Mouse (Mus musculus) ovary, adult 2 months (tissue): Measurements from ENCODE around the gene Gm28044. TPM values are rescaled to one million over a fixed set of nuclear protein-coding genes. Genes with fewer than 3 reads are reported as not detected.

Source experiments
- polyA plus RNA-seq: library from polyadenylated mRNA; depleted of rRNA; stranded (reverse); fragments of >200 nt; gene quantifications from 2 replicates; pipeline ENCODE4 v1.2.3, GENCODE M21; 2012; rRNA removed

Gm28044 gene
- not detected in 2 replicates for polyA plus RNA-seq

DNA sequence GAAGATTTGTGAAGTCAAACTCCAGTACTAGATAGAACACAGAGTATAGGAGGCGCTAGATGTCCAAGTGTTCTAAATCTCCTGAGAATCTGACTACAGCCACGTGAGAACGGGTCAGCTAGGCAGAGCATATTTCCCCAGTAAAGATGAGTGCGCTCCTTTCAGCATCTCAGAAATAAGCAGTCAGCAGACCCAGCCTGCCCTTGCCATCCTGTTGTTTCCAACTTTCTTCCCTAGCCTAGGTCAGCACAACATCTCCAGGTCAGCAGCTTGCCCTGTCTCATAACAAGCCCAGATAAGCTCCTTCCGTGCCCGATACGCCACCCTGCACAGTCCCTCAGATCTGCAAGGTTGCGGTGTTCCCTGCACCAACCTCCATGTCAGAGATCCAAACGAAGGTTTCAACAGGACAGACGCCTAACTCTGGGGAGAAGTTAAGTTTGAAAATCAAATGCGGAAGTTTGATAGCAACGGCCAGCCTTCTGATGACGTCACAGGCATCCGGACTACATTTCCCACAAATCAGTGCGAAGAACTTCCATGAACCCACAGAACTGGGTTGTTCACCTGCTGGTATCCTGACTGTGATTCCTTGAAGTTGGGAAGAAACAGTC is at the start of gene Gm28044, which contains the start of gene Zfp953:
Gene Gm28044 (minus strand): TSS at position 406 of the 614 bp plus-strand sequence.
Gene Zfp953 (minus strand): TSS at position 475 of the 614 bp plus-strand sequence.

GRCm38 (mm10) chr13:67399183-67399903 is 39.0 kb upstream of the Gm28044 start, which contains the start of gene Zfp429:
Gene Zfp429, minus strand, starts transcription at chr13:67399819.

DNA sequence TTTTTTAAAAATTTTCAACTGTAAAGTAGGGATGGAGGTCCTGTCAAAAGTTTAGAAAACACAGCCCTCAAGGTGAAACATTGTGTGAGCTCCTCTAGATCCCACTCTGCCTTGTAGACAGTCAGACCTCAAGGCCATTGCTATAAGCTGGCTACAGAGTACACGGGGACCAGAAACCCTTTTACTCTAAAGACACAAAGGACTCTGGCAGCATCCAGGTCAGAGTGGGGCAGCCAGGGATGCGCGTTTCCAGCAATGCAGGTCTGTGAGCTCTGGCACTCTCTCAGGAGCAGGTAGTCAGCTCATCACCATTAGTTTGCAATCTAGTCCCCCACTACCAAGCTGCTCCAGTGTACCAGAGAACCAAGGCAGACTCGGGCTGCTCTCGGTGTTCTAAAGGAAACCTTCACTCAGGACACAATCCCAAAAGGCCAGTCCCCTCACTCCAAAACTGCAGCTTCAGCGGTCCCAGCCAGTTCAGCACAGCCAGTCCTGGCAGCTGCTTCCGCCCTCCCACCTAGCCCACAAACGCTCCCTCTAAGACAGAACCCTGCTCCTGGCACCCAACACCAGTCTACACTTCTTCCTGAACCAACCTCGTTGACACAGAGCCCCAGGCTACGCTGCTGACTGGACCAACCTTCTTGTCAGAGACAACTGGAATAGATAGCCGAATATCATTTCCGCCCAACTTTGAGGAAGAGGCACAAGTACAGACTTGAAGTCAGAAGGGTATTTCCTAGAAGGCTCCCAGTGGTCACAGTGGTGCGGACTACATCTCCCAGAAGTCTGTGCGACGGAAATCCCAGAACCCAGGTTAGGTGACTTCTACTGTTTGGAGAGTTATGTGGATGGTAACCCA is 14.9 kb upstream of the Gm28044 start, which contains the start of the genes Gm28041 and Zfp456:
Gene Gm28041 (minus strand): TSS at position 684 of the 862 bp plus-strand sequence.
Gene Zfp456 (minus strand): TSS at position 761 of the 862 bp plus-strand sequence.

GRCm38 (mm10) chr13:67332019-67332724 is 28.2 kb downstream of the Gm28044 start, which contains the start of gene Zfp595:
Gene Zfp595, minus strand, starts transcription at chr13:67332570.

DNA sequence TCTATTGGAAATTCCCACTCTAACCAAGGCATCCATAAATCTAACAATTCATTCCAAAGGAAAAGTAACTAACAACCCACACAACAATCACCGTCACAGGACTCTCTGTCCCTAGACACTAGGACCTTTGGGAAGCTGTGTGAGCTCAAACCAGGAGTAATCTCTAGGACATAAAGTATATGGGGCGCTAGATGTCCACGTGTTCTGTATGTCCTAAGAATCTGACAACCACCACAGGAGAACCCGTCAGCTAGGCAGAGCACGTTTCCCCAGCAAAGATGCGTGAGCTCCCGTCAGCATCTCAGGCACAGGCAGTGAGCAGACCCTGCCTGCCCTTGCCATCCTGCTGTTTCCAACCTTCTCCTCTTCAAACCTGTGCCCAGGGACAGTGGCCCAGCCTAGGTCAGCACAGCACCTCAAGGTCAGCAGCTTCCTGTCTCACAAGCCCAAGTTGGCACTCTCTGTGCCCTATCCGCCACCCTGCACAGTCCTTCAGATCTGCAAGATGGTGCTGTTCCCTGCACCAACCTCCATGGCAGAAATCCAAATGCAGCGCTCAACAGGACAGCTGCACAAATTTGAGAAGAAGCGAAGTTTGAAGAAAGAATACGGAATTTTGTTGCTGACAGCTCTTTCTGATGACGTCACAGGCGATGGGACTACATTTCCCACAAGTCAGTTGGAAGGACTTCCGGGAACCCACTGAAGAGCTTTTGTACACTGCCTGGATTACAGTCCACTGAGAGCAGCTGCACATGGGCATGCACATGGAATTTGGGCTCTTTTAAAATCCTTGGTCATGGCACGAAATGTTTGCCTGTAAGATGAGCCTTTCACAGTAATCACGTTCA is 54.3 kb downstream of the Gm28044 start, which contains the start of gene Zfp457:
Gene Zfp457 (minus strand): TSS at position 664 of the 851 bp plus-strand sequence.

GRCm38 (mm10) chr13:67278314-67278713 is 82.0 kb downstream of the Gm28044 start, which contains the start of gene Zfp458:
Gene Zfp458, minus strand, starts transcription at chr13:67278466.

Other genes with a start within 250 kb of the Gm28044 start
- gene Rslcan18, start 244.3 kb downstream of the Gm28044 start, polyA plus RNA-seq: 0.07 and 0.17 TPM in 2 replicates
- 0.10 and 0.14 TPM in 2 replicates for gene Zfp759, start 238.9 kb downstream of the Gm28044 start, polyA plus RNA-seq
- 0.36 and 0.61 TPM in 2 replicates for gene Rsl1, start 187.4 kb downstream of the Gm28044 start, polyA plus RNA-seq
- 0.10 and 0.23 TPM in 2 replicates for gene Zfp455, start 166.0 kb downstream of the Gm28044 start, polyA plus RNA-seq
- gene Zfp458, start 82.1 kb downstream of the Gm28044 start, polyA plus RNA-seq: 0.37 and 0.39 TPM in 2 replicates
- gene Zfp457, start 54.1 kb downstream of the Gm28044 start, polyA plus RNA-seq: 1.1 and 1.5 TPM in 2 replicates
- 0.23 and 0.29 TPM in 2 replicates for gene Zfp595, start 28.0 kb downstream of the Gm28044 start, polyA plus RNA-seq
- 0.10 and 0.12 TPM in 2 replicates for gene Zfp953, start 69 bp upstream of the Gm28044 start, polyA plus RNA-seq
- not detected in 2 replicates for gene Gm28041, start 15.2 kb upstream of the Gm28044 start, polyA plus RNA-seq
- 0.05 and 0.34 TPM in 2 replicates for gene Zfp456, start 15.3 kb upstream of the Gm28044 start, polyA plus RNA-seq
- 0.67 and 0.81 TPM in 2 replicates for gene Zfp429, start 39.3 kb upstream of the Gm28044 start, polyA plus RNA-seq
- gene Zfp459, start 60.9 kb upstream of the Gm28044 start, polyA plus RNA-seq: 0.20 and 0.44 TPM in 2 replicates
- 0.49 and 0.68 TPM in 2 replicates for gene Zfp874a, start 91.1 kb upstream of the Gm28044 start, polyA plus RNA-seq
- gene Zfp874b, start 123.7 kb upstream of the Gm28044 start, polyA plus RNA-seq: 2.3 and 2.8 TPM in 2 replicates
- gene Zfp58, start 140.0 kb upstream of the Gm28044 start, polyA plus RNA-seq: 0.70 and 0.79 TPM in 2 replicates
- not detected in 2 replicates for gene Gm26965, start 165.6 kb upstream of the Gm28044 start, polyA plus RNA-seq
- 12.3 and 25.6 TPM in 2 replicates for gene Zfp87, start 165.6 kb upstream of the Gm28044 start, polyA plus RNA-seq
- gene Zfp748, start 193.3 kb upstream of the Gm28044 start, polyA plus RNA-seq: 3.1 and 4.7 TPM in 2 replicates
- 0.05 and 0.14 TPM in 2 replicates for gene Zfp729b, start 249.2 kb upstream of the Gm28044 start, polyA plus RNA-seq